Mouse (Mus musculus) forebrain, embryonic 15.5 days (tissue): ENCODE measurements at regions not wholly inside any gene's neighbourhood (a gene's known extent, or its start where the extent isn't known, plus 50 kb on each side); places are given as distances from the start of the nearest gene placed in this dataset.

Source experiments
- ATAC-seq: fragments of 200-750 bp; cut with Nextera tagmentation; replicated peaks from 2 replicates; pipeline ENCODE4 v1.8.0; 2017; ENCODE audit warnings: mild to moderate bottlenecking, moderate TSS enrichment, moderate library complexity
- H3K27ac ChIP-seq: fragments of 300-500 bp; sonication (generic); replicated peaks from 2 replicates; pipeline ENCODE4 v1.5.1; 2015; ENCODE audit warnings: mild to moderate bottlenecking, inconsistent platforms
- H3K27me3 ChIP-seq: fragments of 300-500 bp; sonication (generic); 2 replicates; pipeline ENCODE4 v1.6.1; 2015; ENCODE audit warnings: inconsistent platforms
- H3K36me3 ChIP-seq: fragments of 300-500 bp; sonication (generic); 2 replicates; pipeline ENCODE4 v1.6.1; 2015; ENCODE audit warnings: mild to moderate bottlenecking, inconsistent platforms
- H3K4me1 ChIP-seq: fragments of 300-500 bp; sonication (generic); 2 replicates; pipeline ENCODE4 v1.6.1; 2015; ENCODE audit warnings: inconsistent platforms
- H3K4me2 ChIP-seq: fragments of 300-500 bp; sonication (generic); replicated peaks from 2 replicates; pipeline ENCODE4 v1.6.1; 2015; ENCODE audit warnings: mild to moderate bottlenecking, inconsistent platforms
- H3K4me3 ChIP-seq: fragments of 300-500 bp; sonication (generic); 2 replicates; pipeline ENCODE4 v1.5.1; 2015; ENCODE audit warnings: mild to moderate bottlenecking, inconsistent platforms
- H3K9ac ChIP-seq: fragments of 300-500 bp; sonication (generic); replicated peaks from 2 replicates; pipeline ENCODE4 v1.6.1; 2015; ENCODE audit warnings: mild to moderate bottlenecking, inconsistent platforms
- H3K9me3 ChIP-seq: fragments of 300-500 bp; sonication (generic); 2 replicates; pipeline ENCODE4 v1.6.1; 2016; ENCODE audit warnings: inconsistent platforms
- WGBS: fragments of 180-500 bp; shearing (Covaris S2); methylation state at CpG from one replicate; pipeline ENCODE4 v1.1.7; 2015; ENCODE audit warnings: mixed read lengths; 5-methylcytosine and 5-hydroxymethylcytosine counted together

DNA sequence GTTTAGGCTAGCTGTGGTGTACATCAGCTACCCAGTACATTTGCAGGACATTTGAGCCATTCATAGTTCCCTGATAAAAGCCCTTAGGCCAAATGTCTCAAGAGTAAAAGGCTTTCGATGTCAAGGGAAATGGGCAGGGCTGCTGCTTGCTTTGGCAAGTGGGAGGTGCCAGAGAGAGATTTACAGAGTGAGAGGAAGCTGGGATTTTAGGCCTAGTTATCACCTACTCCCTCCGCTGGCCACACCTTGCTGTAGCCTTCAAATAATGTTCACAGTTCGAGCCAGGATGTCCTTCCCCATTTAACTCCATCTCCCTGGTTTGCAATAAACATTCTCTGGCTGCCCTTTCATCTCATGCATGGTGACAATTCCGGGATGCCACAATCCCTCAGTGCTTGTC lies 527.2 kb upstream of the Btbd3 start:
- WGBS, result 57% methylated on average over 4 of the region's 4 CpGs
- H3K27me3 ChIP-seq, result no peaks in the 10 kb centered on the region
- H3K9me3 ChIP-seq, result no peaks in the 10 kb centered on the region
- H3K36me3 ChIP-seq, result no peaks in the 10 kb centered on the region
- ATAC-seq, result no peak
- peaks cover 11% of the 10 kb centered on the region for H3K4me1 ChIP-seq
- H3K4me2 ChIP-seq, result no peak overlapping the region
- no peak overlapping the region for H3K27ac ChIP-seq
- H3K9ac ChIP-seq, result no peak overlapping the region
- no peak overlapping the region for H3K4me3 ChIP-seq

DNA sequence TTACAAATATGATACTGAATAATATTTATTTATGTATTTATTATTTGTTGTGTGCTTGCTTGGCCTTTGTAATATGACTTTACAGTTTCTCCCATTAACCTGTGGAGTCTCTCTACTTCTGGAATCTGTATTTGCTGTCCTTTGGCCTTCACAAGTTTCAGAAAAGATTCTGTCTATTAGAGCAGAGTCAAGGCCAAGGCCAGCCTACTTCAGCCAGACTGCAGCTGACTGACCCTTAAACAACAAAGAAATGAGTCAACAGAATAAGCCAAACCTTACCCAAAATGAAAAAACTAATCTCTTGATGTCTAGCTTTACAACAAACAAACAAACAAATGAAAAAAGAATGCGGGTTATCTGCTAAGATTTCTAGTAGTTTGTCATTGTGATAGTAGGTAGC lies 532.7 kb upstream of the Btbd3 start:
- no peaks in the 10 kb centered on the region for H3K9me3 ChIP-seq
- no peak overlapping the region for H3K27ac ChIP-seq
- no peak overlapping the region for H3K4me3 ChIP-seq
- 98% methylated on average over 1 of the region's 1 CpGs for WGBS
- no peaks in the 10 kb centered on the region for H3K27me3 ChIP-seq
- ATAC-seq, result no peak
- H3K4me1 ChIP-seq, result no peaks in the 10 kb centered on the region
- H3K4me2 ChIP-seq, result no peak overlapping the region
- no peak overlapping the region for H3K9ac ChIP-seq
- H3K36me3 ChIP-seq, result no peaks in the 10 kb centered on the region

- H3K4me2 ChIP-seq, result no peak overlapping the region
- H3K36me3 ChIP-seq, result no peaks in the 10 kb centered on the region
- no peaks in the 10 kb centered on the region for H3K9me3 ChIP-seq
- no peak overlapping the region for H3K9ac ChIP-seq
- no peak overlapping the region for H3K4me3 ChIP-seq
- no peak for ATAC-seq
- H3K27me3 ChIP-seq, result no peaks in the 10 kb centered on the region
- no peaks in the 10 kb centered on the region for H3K4me1 ChIP-seq
- 74% methylated on average over 7 of the region's 7 CpGs for WGBS
- no peak overlapping the region for H3K27ac ChIP-seq
These were observed 534.5 kb upstream of the Btbd3 start for GRCm38 (mm10) chr2:137721767-137722424.

- Histone ChIP-seq H3K27ac (no peak overlapping the region), H3K4me1 (no peaks in the 10 kb centered on the region), H3K4me2 (no peak overlapping the region), H3K4me3 (no peak overlapping the region), H3K9ac (no peak overlapping the region), H3K27me3 (peaks cover 8% of the 10 kb centered on the region; the same call in 1 of the 2 replicates), H3K36me3 (no peaks in the 10 kb centered on the region), H3K9me3 (no peaks in the 10 kb centered on the region)
- ATAC-seq, result 0 out of 2 replicates have a peak, but pooled peaks have one; percentile 35
- 91% methylated on average over 2 of the region's 2 CpGs for WGBS
These were observed 540.5 kb upstream of the Btbd3 start for GRCm38 (mm10) chr2:137715891-137716290.

DNA sequence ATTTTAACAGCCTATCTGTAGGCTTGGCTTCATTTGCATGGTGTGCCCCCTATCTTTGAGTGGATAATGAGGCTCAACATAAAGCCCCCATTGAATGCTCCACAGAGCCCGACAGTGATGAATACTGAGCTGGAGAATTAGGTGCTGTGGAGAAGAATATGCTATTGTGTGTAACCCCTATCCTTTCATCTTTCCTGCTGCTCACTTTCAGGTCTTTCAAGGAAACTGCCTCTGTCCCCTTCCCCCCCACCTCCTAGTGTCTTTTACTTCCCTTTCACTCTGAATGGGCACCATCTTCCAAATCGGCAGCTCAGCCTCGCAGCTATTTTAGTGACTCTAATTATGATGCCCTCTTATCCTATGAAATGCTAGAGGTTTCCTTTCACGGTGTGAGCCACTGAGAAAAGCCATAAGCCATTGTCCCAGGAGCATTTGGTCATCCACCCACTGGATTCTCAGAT lies 549.8 kb upstream of the Btbd3 start:
- Histone ChIP-seq H3K4me2 (peak overlapping the region; percentile 40), H3K9me3 (no peaks in the 10 kb centered on the region), H3K4me1 (peaks cover 28% of the 10 kb centered on the region), H3K27ac (no peak overlapping the region), H3K9ac (no peak overlapping the region), H3K4me3 (peak overlapping the region; percentile 21; the same call in 1 of the 2 replicates), H3K27me3 (peaks cover 17% of the 10 kb centered on the region), H3K36me3 (no peaks in the 10 kb centered on the region)
- WGBS, result 0% methylated on average over 4 of the region's 4 CpGs
- ATAC-seq, result peak; percentile 92

DNA sequence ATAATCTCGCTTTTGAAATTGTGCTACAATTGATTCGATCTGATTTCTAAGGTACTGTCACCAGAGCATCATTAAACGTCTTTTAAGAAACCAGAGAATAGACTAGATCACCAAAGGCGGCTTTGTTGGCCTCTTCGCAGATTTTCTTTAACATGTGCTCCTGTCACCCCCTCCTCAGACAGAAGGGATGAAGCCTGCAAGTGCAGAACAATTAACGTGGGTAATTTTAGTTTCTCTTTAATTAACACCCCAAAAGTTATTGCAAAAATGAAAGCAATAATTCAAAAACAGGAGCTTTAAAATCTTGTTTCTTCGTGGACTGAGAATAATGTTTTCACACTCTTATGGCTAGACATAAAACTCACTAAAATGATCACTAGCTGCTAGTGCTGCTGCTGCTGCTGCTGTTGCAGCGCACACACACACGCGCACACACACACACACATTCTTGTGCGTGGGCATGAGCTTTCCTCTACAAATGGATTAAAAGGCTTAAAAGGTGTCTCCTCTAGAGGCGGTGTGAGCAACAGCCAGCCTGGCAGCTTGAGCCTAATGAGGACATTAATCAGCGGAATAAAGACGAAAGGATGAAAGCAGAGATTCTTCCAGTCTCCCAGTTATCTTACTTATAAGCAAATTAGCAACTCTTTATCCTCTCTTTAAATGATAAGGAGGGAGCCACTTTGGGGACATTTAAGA lies 550.5 kb upstream of the Btbd3 start:
- no peak overlapping the region for H3K9ac ChIP-seq
- no peak overlapping the region for H3K27ac ChIP-seq

GRCm38 (mm10) chr2:137704948-137705723 lies 551.2 kb upstream of the Btbd3 start:
- H3K4me2 ChIP-seq, result peak overlapping the region; percentile 40; the same call in 1 of the 2 replicates
- no peak overlapping the region for H3K4me3 ChIP-seq
- peaks cover 25% of the 10 kb centered on the region for H3K27me3 ChIP-seq
- H3K4me1 ChIP-seq, result peaks cover 28% of the 10 kb centered on the region
- peak; percentile 78 for ATAC-seq
- no peaks in the 10 kb centered on the region for H3K36me3 ChIP-seq
- 7% methylated on average over 12 of the region's 12 CpGs for WGBS
- H3K9ac ChIP-seq, result no peak overlapping the region
- H3K9me3 ChIP-seq, result no peaks in the 10 kb centered on the region
- no peak overlapping the region for H3K27ac ChIP-seq

More for the DNA sequence above, 550.5 kb upstream of the Btbd3 start:
- Histone ChIP-seq H3K9me3 (no peaks in the 10 kb centered on the region), H3K4me3 (peak overlapping the region; percentile 21), H3K27me3 (peaks cover 22% of the 10 kb centered on the region), H3K4me1 (peaks cover 28% of the 10 kb centered on the region), H3K36me3 (no peaks in the 10 kb centered on the region), H3K4me2 (peak overlapping the region; percentile 40)
- WGBS, result 6% methylated on average over 14 of the region's 14 CpGs
- ATAC-seq, result peak; percentile 72

- Histone ChIP-seq H3K36me3 (no peaks in the 10 kb centered on the region), H3K4me2 (no peak overlapping the region)
- 36% methylated on average over 6 of the region's 6 CpGs for WGBS
These were observed 551.8 kb upstream of the Btbd3 start for GRCm38 (mm10) chr2:137704565-137704947.

GRCm38 (mm10) chr2:137704051-137704450 lies 552.3 kb upstream of the Btbd3 start:
- 74% methylated on average over 3 of the region's 3 CpGs for WGBS
- no peak for ATAC-seq
- H3K27me3 ChIP-seq, result peaks cover 20% of the 10 kb centered on the region

More at GRCm38 (mm10) chr2:137704565-137704947, 551.8 kb upstream of the Btbd3 start:
- H3K4me1 ChIP-seq, result peaks cover 28% of the 10 kb centered on the region
- no peak overlapping the region for H3K27ac ChIP-seq
- H3K9me3 ChIP-seq, result no peaks in the 10 kb centered on the region
- H3K27me3 ChIP-seq, result peaks cover 24% of the 10 kb centered on the region
- no peak overlapping the region for H3K9ac ChIP-seq
- peak; percentile 30; the same call in 1 of the 2 replicates for ATAC-seq
- no peak overlapping the region for H3K4me3 ChIP-seq

GRCm38 (mm10) chr2:137695885-137696284 lies 560.5 kb upstream of the Btbd3 start:
- H3K9ac ChIP-seq, result no peak overlapping the region
- no peak overlapping the region for H3K4me2 ChIP-seq
- H3K4me1 ChIP-seq, result no peaks in the 10 kb centered on the region
- no peak overlapping the region for H3K4me3 ChIP-seq
- 92% methylated on average over 5 of the region's 5 CpGs for WGBS
- H3K27me3 ChIP-seq, result 0 out of 2 replicates have a peak, but pooled peaks cover 3% of the 10 kb centered on the region
- H3K9me3 ChIP-seq, result no peaks in the 10 kb centered on the region
- no peaks in the 10 kb centered on the region for H3K36me3 ChIP-seq
- ATAC-seq, result no peak
- H3K27ac ChIP-seq, result no peak overlapping the region

More at GRCm38 (mm10) chr2:137704051-137704450, 552.3 kb upstream of the Btbd3 start:
- Histone ChIP-seq H3K4me1 (peaks cover 28% of the 10 kb centered on the region), H3K36me3 (no peaks in the 10 kb centered on the region), H3K9ac (no peak overlapping the region), H3K4me3 (no peak overlapping the region), H3K27ac (no peak overlapping the region), H3K9me3 (no peaks in the 10 kb centered on the region), H3K4me2 (no peak overlapping the region)

DNA sequence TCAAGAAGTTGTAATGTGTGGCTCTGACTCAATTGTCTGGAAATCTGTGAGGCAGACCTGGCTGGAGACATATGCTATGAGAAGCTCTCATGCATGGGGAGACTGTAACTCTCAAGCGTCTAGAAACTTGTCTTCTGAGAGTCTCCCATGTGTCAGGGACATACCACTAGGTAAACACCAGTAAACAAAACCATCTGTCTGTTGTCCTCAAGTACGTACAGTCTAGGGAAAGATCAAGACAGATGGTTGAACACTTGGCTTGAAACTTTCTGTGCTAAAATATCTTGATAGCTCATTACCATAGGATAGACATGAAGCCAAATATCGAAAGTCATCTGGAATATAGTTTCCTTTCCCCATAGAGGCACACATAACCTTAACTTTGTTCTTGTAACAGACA lies 562.3 kb upstream of the Btbd3 start:
- H3K27ac ChIP-seq, result no peak overlapping the region
- no peak overlapping the region for H3K4me3 ChIP-seq
- no peaks in the 10 kb centered on the region for H3K4me1 ChIP-seq
- ATAC-seq, result peak; percentile 96
- H3K4me2 ChIP-seq, result no peak overlapping the region
- H3K27me3 ChIP-seq, result no peaks in the 10 kb centered on the region
- H3K36me3 ChIP-seq, result no peaks in the 10 kb centered on the region
- no peak overlapping the region for H3K9ac ChIP-seq
- no peaks in the 10 kb centered on the region for H3K9me3 ChIP-seq
- 57% methylated on average over 3 of the region's 3 CpGs for WGBS

GRCm38 (mm10) chr2:137687208-137687607 lies 569.2 kb upstream of the Btbd3 start:
- Histone ChIP-seq H3K4me1 (peaks cover 8% of the 10 kb centered on the region; the same call in 1 of the 2 replicates), H3K27me3 (no peaks in the 10 kb centered on the region), H3K9me3 (no peaks in the 10 kb centered on the region), H3K4me3 (no peak overlapping the region), H3K36me3 (no peaks in the 10 kb centered on the region), H3K9ac (no peak overlapping the region), H3K27ac (no peak overlapping the region), H3K4me2 (no peak overlapping the region)
- 0 out of 2 replicates have a peak, but pooled peaks have one; percentile 19 for ATAC-seq
- WGBS, result 38% methylated on average over 11 of the region's 11 CpGs
